Mouse (Mus musculus) gastrocnemius, adult 8-10 months (tissue): ENCODE measurements around the gene Mtmr3. TPM values are rescaled to one million over a fixed set of nuclear protein-coding genes. Genes with fewer than 3 reads are reported as not detected.

Source experiments
- DNase-seq, 2 experiments: peaks; one replicate each; pipeline ENCODE4 v3.0.0; 2022; ENCODE audit warnings: low spot score in 2 of 2
- total RNA-seq, 4 experiments: library from RNA; stranded (reverse); gene quantifications; 2 replicates each; pipeline ENCODE4 v1.2.4; 2022

Mtmr3 gene
- total RNA-seq, result 10 to 100 TPM; 45.9 to 59.7 (median 51.7) TPM

DNA sequence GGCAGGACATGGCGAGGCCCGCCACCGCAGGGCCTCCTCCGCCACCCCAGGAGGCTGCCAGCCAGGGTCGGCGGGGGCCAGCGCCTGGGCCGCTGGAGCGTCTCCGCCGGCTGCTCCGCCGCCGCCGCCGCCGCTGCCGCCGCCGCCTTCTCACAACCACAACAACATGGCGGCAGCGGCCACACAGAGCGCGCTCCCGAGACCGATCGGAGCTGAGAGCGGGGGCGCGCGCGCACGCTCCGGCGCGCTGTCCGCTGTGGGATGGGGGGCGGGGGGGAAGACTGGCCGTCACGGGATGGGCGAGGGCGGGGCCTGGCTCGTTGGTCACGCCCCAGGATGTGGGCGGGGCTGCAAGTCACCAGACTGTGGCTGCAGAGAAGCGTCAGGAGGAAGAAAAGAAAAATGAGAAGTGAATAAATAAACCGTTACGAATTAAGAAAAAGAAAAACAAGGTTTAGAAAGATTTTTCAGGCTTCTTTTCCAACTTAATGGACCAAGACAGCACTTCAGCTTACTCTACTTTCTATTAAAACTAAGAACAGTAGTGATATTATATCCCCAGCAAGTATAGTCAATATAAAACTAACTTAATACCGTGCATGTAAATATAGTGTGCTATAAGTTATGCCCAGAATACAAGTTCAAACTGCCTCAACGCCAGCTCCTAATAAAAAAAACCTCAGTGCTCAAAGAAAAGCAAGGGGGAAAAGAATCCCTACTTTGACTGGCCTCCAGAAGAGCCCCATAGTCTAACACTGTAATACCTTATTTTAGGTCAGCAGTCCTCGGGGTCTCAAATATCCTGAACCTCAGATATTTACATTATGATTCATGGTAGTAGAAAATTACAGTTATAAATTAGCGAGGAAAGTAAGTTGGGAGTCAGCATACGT is at the start of gene Mtmr3:
Mtmr3 (minus strand) TSS at position 256 of the 893 bp plus-strand sequence.
- DNase-seq, result peak; percentile 94

DNA sequence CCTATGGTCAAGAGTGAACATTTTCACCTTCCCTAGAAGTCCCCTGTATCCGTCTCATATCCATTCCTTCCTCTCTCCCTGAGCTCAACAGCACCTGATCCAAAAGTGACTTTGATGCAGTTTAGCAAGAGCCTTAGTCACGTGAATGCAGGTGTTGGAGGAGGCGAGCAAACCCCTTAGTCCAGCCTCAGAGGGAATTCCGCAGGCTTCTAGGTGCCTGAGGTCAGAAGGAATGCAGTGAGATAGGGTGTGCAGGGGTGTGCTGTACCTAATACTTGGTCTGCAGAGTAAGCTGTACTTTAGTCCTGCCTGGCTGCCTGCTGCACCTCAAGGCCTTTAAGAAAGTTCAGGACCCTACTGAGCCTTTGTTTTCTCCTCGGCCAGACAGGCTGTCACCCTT is 49.1 kb upstream of the Mtmr3 start:
- DNase-seq, result no peak

- DNase-seq, result no peak
Measured at GRCm38 (mm10) chr11:4641185-4641584, 46.5 kb upstream of the Mtmr3 start.

DNA sequence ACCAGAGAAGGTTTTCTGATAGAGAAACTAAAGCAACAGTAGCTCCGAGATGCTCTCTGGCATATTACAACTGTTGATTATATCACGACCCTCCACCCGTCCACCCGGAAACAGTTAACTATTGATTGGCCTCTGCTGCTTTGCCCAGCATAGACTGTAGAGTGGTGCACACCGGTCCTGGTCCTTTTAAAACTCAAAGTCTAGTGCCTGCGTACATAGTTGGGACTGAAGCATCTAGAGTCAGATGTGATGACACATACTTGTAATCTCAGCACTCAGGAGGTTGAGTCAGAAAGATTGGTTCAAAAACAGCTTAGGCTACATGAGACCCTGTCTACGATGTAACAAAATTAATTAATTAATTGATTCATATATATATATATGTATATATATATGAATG is 43.6 kb upstream of the Mtmr3 start:
- no peak for DNase-seq

- peak; percentile 96 to 97 for DNase-seq
Measured at GRCm38 (mm10) chr11:4637534-4638234, 43.0 kb upstream of the Mtmr3 start, which contains the start of gene Ascc2. Gene Ascc2, plus strand, starts transcription at chr11:4637747.

- no peak for DNase-seq
Measured at GRCm38 (mm10) chr11:4636782-4637342, 42.2 kb upstream of the Mtmr3 start.

DNA sequence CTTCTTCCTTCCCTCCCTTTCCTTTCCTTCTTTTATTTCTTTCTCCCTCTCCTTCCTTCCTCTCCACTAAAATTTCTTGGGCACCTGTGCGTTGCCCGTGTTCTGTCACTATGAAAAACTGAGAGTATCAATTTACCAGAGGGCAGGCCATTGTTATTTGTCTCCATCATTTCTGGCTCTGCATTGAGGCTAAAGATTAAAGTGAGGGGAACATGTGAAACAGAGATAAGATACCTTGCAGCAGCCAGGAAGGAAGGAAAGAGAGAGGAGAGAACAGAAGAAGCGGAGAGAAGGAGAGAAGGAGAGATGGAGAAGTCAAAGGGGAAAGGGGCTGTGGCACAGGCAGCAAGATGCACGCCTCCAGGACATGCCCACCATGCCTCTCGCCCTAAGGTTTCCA is 39.7 kb upstream of the Mtmr3 start:
- DNase-seq, result no peak

DNA sequence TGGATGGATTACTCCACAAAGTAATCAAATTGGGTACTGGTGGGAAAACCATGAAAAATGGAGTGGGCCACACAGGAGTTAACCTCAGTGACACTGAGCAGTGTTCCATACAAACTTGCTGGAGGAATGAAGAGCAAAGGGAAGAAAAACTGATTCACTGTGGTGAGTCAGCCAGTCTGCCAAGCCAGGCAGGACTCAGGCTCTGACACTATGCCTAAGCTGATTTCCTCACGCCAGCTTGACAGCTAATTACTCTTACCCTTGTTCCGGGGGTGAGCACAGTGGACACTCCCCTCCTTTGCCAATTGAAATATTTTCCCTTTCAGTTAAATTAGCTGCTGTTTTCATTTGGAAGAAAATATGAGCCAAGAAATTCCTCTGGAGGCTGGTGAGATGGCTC is 38.8 kb upstream of the Mtmr3 start:
- DNase-seq, result no peak

- DNase-seq, result no peak
Measured at GRCm38 (mm10) chr11:4629861-4630280, 35.2 kb upstream of the Mtmr3 start.

DNA sequence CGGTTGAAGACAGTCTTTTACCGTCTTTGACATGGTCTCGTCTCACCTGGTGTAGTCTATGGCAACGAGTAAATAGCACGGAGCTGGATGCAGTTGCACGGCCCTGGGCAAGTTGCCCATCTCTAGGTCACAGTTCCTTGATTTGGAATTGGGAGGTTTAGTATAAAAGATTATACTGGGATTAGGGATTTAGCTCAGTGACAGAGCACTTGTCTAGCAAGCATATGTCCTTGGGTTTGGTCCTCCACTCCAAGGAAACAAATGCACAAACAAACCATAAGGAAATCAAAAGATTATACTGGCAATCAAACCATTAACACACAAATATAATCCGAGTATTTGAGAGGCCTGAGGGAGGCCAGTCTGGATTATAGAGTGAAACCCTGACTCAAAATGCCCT is 33.0 kb upstream of the Mtmr3 start:
- no peak for DNase-seq

- DNase-seq, result no peak
Measured at GRCm38 (mm10) chr11:4625931-4626330, 31.3 kb upstream of the Mtmr3 start.

- DNase-seq, result no peak
Measured at GRCm38 (mm10) chr11:4622997-4623396, 28.3 kb upstream of the Mtmr3 start.

GRCm38 (mm10) chr11:4622442-4622986 is 27.9 kb upstream of the Mtmr3 start:
- no peak for DNase-seq

DNA sequence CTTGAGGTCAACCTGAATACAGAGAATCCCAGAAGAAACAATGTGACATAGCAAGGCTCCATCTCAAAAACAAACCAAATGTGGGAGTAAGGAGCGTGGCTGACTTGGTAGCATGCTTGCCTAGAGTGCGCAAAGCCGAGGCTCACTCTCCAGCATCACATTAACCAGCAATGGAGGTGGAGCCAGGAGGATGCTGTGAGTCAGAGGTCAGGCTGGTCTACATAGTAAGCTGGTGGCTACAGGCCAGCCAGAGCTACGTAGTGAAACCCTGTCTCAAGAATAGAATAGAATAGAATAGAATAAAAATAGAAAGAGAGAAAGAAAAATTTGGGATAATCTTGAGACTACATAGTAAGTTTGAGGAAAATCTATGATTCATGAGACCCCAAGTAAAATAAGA is 27.2 kb upstream of the Mtmr3 start:
- DNase-seq, result no peak

DNA sequence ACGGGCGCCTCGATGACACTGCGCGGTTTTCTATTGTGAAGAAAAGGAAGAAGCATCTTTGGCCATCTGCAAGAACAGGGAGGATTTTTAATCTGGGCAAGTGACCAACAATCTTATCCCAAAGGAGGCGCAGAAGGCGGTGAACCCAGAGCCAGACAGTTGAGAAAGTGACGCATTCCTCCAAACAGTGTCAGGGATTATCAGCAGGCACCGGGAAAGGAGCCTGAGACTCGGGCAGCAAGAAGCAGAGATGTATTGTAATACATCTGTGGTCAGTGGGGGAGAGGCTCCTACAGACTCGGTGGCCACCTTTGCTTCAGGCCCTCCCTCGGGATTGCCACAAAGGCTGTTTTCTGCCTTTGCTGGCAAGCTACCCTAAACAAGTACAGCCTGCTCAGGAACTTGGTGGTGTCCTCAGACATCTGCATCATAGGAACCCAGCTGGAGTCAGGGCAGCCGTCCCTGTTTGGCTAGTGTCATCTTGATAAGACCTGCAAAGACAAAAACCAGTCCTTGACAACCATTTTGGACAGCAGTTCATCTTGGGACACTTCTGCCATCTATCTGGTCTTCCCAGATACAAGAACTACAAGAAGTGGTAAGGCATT is 25.9 kb upstream of the Mtmr3 start:
- peak; percentile 32 to 35 for DNase-seq

DNA sequence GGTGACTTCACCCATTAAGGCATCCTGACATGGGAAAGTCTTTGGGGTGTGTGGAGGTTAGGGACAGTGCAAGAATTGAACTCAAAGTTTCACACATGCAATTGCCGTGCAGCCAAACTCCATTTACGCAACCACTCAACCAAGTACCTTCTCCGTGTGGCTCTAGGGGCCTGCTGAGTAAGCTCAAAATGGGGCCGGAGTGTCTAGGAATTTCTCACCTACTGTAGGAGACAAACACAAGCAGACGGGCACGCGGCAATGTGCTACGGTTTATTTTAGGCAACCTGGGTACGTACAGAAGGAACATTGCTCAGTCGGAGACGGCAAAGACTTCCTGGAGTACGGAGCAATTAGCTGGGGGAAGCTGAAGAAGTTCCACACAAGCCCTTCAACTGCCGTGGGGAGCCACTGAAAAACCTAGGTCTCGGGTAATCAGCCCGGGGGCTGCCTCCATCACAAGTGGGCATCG is 25.4 kb upstream of the Mtmr3 start, which contains the start of gene Gm11032:
Gm11032 (plus strand) TSS at position 51 of the 469 bp plus-strand sequence.
- no peak for DNase-seq

GRCm38 (mm10) chr11:4611904-4612303 is 17.2 kb upstream of the Mtmr3 start:
- no peak for DNase-seq

GRCm38 (mm10) chr11:4606541-4606940 is 11.9 kb upstream of the Mtmr3 start:
- DNase-seq, result no peak

DNA sequence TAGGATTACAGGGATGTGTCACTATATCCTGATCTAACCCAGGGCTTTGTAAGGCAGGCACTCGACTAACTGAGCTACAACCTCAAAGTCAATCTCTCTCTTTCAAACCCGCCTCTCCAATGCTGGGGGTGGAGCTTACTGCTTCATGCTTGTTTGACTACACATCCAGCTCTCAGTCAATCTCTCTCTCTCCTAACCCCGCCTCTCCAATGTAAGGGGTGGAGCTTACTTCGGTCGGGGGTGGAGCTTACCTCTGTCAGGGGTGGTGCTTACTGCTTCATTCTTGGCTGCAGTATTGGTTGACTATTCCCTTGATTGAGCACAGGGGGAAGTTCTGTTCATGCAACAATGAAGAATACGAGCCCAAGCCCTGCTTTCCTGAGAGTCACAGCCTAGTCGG is 10.8 kb upstream of the Mtmr3 start:
- no peak for DNase-seq

GRCm38 (mm10) chr11:4604441-4604840 is 9.8 kb upstream of the Mtmr3 start:
- peak in 1 of 2 experiments; percentile 31 for DNase-seq
